Mouse (Mus musculus) thymus, adult 2 months (tissue): ENCODE results near the gene Lyl1.

Experiments
- CTCF ChIP-seq: fragments of 200-500 bp; IDR thresholded peaks from 2 replicates; pipeline ENCODE4 v1.5.1; 2012; ENCODE audit warnings: mild to moderate bottlenecking, control low read depth, low read length, moderate library complexity, borderline replicate concordance; ENCODE audit not compliant: control insufficient read depth, poor library complexity, insufficient read depth; ENCODE audit errors: extremely low read depth
- POLR2A ChIP-seq: fragments of 200-500 bp; IDR thresholded peaks from 2 replicates; pipeline ENCODE4 v1.6.1; 2012; ENCODE audit warnings: mild to moderate bottlenecking, low read length, control low read depth, moderate library complexity; ENCODE audit not compliant: control insufficient read depth, poor library complexity, insufficient read depth; ENCODE audit errors: extremely low read depth

DNA sequence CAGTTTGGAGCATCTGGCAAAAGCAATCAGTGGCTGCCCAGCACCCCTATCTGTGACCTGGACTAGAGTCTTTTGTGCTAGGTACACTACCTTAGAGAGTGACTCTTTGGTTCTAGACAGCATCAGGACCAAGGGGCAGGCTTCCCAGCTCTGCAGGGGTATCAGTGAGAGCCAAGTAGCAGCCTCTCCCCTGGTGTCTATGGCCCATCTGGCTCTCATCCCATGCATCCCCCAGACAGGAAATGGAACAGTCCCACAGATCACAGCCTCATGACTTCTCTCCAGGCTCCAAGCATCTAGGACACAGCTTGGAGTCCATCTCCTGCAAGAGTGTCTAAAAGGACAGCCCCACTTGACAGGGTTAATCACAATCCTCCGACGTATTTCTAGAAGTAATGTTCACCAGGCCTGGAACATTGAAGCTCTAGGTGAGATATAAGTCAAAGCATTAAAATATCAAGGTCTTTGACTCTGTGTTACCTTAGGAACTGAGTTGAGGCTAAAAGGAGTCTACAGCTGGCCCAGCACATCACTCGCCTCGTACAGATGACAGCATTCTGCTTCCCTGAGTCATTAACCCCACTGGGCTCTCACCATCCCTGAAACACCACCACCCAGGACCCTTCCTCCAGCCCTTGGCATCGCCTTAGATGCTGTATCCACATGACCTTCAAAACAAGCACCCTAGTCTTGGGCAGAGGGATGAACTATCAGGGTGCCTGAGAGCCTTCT is 17.9 kb downstream of the Lyl1 start:
- TF ChIP-seq POLR2A = no peak
- no peak for TF ChIP-seq CTCF
